Mouse (Mus musculus) heart, postnatal 0 days (tissue): ENCODE data around the gene Slc25a33. TPM values are rescaled to one million over a fixed set of nuclear protein-coding genes. Genes with fewer than 3 reads are reported as not detected.

Source experiments
- ATAC-seq: fragments of 200-750 bp; cut with Nextera tagmentation; 2 replicates; pipeline ENCODE4 v1.8.0; 2017; ENCODE audit warnings: low read depth, moderate number of reproducible peaks, moderate library complexity; ENCODE audit not compliant: insufficient read depth
- DNase-seq: peaks from one replicate; pipeline ENCODE4 v3.0.0-alpha.2; 2016; ENCODE audit warnings: low spot score
- H3K27ac ChIP-seq: fragments of 300-500 bp; sonication (generic); 2 replicates; pipeline ENCODE4 v1.5.1; 2014; ENCODE audit warnings: low read depth, mild to moderate bottlenecking
- H3K27me3 ChIP-seq: fragments of 300-500 bp; sonication (generic); 2 replicates; pipeline ENCODE4 v1.6.1; 2014; ENCODE audit warnings: low read length, mixed read lengths; ENCODE audit not compliant: control insufficient read depth, insufficient read depth
- H3K36me3 ChIP-seq: fragments of 300-500 bp; sonication (generic); replicated peaks from 2 replicates; pipeline ENCODE4 v1.6.1; 2014; ENCODE audit warnings: low read length, mixed read lengths; ENCODE audit not compliant: control insufficient read depth, insufficient read depth
- H3K4me1 ChIP-seq: fragments of 300-500 bp; sonication (generic); 2 replicates; pipeline ENCODE4 v1.6.1; 2014; ENCODE audit warnings: antibody characterized with exemption; ENCODE audit not compliant: control insufficient read depth, insufficient read depth
- H3K4me2 ChIP-seq: fragments of 300-500 bp; sonication (generic); 2 replicates; pipeline ENCODE4 v1.6.1; 2014; ENCODE audit warnings: low read depth, mild to moderate bottlenecking, low read length, moderate library complexity
- H3K4me3 ChIP-seq: fragments of 300-500 bp; sonication (generic); 2 replicates; pipeline ENCODE4 v1.5.1; 2014; ENCODE audit warnings: low read depth, low read length
- H3K9ac ChIP-seq: fragments of 300-500 bp; sonication (generic); replicated peaks from 2 replicates; pipeline ENCODE4 v1.6.1; 2014; ENCODE audit warnings: low read depth, low read length, mixed read lengths
- H3K9me3 ChIP-seq: fragments of 300-500 bp; sonication (generic); replicated peaks from 2 replicates; pipeline ENCODE4 v1.6.1; 2016; ENCODE audit warnings: low read length; ENCODE audit not compliant: control insufficient read depth
- CTCF ChIP-seq: IDR thresholded peaks from 2 replicates; pipeline ENCODE4 v1.5.1; 2016; ENCODE audit warnings: antibody characterized with exemption, control low read depth, low read depth
- EP300 ChIP-seq: IDR thresholded peaks from 2 replicates; pipeline ENCODE4 v1.6.1; 2016; ENCODE audit warnings: antibody characterized with exemption, low read depth
- WGBS: fragments of 180-500 bp; shearing (Covaris S2); extraction: QIAGEN DNeasy Blood & Tissue Kit; methylation state at CpG from one replicate; pipeline ENCODE4 v1.1.7; 2014; 5-methylcytosine and 5-hydroxymethylcytosine counted together
- polyA plus RNA-seq: library from polyadenylated mRNA; unstranded; fragments of >200 nt; fragmentation: Nextera tagmentation; extraction: Ambion mirVana; gene quantifications from 2 replicates; pipeline ENCODE4 v1.2.1, GENCODE M21; 2015
- total RNA-seq: library from RNA; depleted of rRNA; stranded (reverse); fragments of >200 nt; gene quantifications from 2 replicates; pipeline ENCODE4 v1.2.3, GENCODE M21; 2014; ENCODE audit warnings: low replicate concordance

Gene Slc25a33
- total and polyA plus RNA-seq, 2 experiments from 2014 or later = 3.0 to 15.1 TPM

DNA sequence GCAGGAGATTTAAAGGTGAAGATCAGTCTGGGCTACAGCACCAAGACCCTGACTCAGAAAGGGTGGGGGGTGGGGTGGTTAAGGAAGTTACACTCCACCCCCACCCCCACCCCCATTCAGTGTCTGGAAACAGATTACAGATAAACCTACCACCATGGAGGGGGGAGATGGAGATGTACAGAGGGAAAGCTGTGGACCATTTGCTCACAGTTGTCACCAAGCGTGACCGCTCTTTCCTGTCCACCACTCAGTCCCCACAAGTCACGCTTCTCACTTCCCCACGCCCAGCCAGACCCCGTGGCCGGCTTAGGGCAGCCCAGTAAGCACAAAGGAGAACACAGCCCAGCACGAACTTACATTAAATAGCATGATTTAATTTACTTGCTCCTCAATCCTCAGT lies 30.0 kb downstream of the Slc25a33 start:
- H3K27ac ChIP-seq = no peak overlapping the region

GRCm38 (mm10) chr4:149742011-149742530 lies 32.0 kb downstream of the Slc25a33 start:
- DNase-seq (no peak), ATAC-seq (no peak)
- WGBS = 92% methylated on average over 14 of the region's 14 CpGs
- Histone ChIP-seq H3K9ac (no peak overlapping the region), H3K36me3 (peaks cover 13% of the 10 kb centered on the region; the same call in 1 of the 2 replicates), H3K27me3 (no peaks in the 10 kb centered on the region), H3K27ac (no peak overlapping the region), H3K9me3 (no peaks in the 10 kb centered on the region), H3K4me2 (no peak overlapping the region), H3K4me3 (no peak overlapping the region), H3K4me1 (peaks cover 5% of the 10 kb centered on the region; the same call in 1 of the 2 replicates)
- TF ChIP-seq EP300 (no peak), CTCF (no peak)

More for the DNA sequence above, 30.0 kb downstream of the Slc25a33 start:
- no peaks in the 10 kb centered on the region for H3K9me3 ChIP-seq
- H3K4me2 ChIP-seq = no peak overlapping the region
- H3K4me3 ChIP-seq = no peak overlapping the region
- WGBS = 77% methylated on average over 7 of the region's 7 CpGs
- H3K4me1 ChIP-seq = no peaks in the 10 kb centered on the region
- H3K36me3 ChIP-seq = peaks cover 13% of the 10 kb centered on the region; the same call in 1 of the 2 replicates
- no peak for TF ChIP-seq EP300
- TF ChIP-seq CTCF = no peak
- ATAC-seq = no peak
- H3K9ac ChIP-seq = no peak overlapping the region
- no peak for DNase-seq
- no peaks in the 10 kb centered on the region for H3K27me3 ChIP-seq

- Histone ChIP-seq H3K4me3 (no peak overlapping the region), H3K27me3 (no peaks in the 10 kb centered on the region), H3K9ac (no peak overlapping the region), H3K36me3 (peaks cover 13% of the 10 kb centered on the region; the same call in 1 of the 2 replicates), H3K27ac (no peak overlapping the region), H3K4me1 (peaks cover 21% of the 10 kb centered on the region), H3K4me2 (no peak overlapping the region), H3K9me3 (no peaks in the 10 kb centered on the region)
- WGBS = 82% methylated on average over 7 of the region's 7 CpGs
- TF ChIP-seq EP300 (no peak), CTCF (no peak)
- DNase-seq (no peak), ATAC-seq (no peak)
Measured at GRCm38 (mm10) chr4:149740301-149740700, 33.8 kb downstream of the Slc25a33 start.

DNA sequence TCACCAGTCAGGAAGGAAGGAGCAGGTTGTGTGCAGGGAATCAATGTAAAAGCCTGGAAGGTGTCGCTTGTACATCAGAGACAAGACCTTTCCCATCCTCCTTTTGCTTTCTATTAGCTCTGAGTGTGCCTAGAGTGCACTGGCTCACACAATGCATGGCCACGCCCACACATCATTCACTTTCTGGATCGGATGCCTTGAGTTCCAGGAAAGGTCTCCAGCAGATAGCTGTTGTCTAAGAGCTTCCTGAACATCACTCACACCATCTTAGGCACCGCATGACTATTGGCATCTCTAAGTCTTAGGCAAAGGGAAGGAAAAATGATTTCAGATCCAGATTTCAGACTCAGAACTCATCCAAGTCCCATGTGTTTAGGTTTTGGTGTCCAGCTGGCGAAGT lies 34.6 kb downstream of the Slc25a33 start:
- no peaks in the 10 kb centered on the region for H3K9me3 ChIP-seq
- no peak overlapping the region for H3K27ac ChIP-seq
- H3K27me3 ChIP-seq = no peaks in the 10 kb centered on the region
- peaks cover 29% of the 10 kb centered on the region for H3K4me1 ChIP-seq
- peaks cover 13% of the 10 kb centered on the region; the same call in 1 of the 2 replicates for H3K36me3 ChIP-seq
- DNase-seq (no peak), ATAC-seq (no peak)
- no peak overlapping the region for H3K9ac ChIP-seq
- H3K4me3 ChIP-seq = no peak overlapping the region
- no peak overlapping the region for H3K4me2 ChIP-seq
- 66% methylated on average over 5 of the region's 5 CpGs for WGBS
- TF ChIP-seq CTCF = no peak
- TF ChIP-seq EP300 = no peak

DNA sequence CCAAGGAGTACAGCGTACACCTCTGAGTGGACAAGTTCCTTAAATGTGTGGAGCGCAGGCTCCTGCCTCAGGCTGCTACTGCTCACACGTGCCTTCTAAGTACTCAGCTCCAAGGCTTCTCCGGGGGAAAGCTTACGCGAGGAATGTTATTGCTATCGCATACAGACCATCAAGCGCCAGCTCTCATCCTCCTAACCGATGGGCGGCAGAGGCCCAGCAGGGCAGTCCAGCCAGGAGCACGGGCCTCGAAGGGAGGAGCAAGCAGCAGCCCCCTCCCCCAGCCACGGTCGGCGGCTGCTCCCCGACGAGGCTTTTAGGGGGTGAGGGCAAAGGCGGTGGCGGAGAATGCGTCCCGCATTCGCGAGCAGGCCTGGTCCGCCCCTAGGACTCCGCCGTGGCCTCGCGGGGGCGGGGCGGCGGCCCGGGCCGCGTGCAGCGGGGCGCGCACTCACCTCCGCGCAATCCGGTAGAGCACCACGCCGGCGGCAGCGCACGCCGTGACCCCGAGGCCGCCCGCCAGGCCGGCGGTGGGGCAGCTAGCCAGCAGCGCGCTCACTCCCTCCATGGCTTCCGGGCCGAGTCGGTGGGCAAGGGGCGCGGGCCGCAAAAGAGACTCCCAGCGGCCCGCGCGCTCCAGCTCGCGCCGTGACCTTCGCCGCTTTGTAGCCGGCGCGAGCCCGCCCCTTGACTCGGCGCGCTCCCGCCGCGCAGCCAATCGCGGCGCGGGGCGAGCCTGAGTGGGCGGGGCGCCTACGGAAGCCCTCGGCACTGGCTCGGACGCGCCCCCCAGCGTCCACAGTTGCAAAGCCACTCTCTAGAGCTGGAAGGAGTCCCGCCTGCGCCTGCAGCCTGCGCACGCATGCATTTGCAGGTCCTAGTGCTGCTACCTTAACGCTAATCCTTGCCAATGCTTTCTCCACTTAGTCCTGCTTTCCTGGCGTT lies 36.4 kb downstream of the Slc25a33 start, which contains the start of gene Tmem201:
Gene Tmem201 (minus strand): TSS at position 662 of the 942 bp plus-strand sequence.
- Histone ChIP-seq H3K27me3 (no peaks in the 10 kb centered on the region), H3K4me1 (peaks cover 44% of the 10 kb centered on the region), H3K9me3 (no peaks in the 10 kb centered on the region), H3K36me3 (no peaks in the 10 kb centered on the region), H3K27ac (peak within 1 kb of the TSS; percentile 88), H3K4me3 (peak within 1 kb of the TSS; percentile 90), H3K9ac (peak within 1 kb of the TSS; percentile 86), H3K4me2 (peak within 1 kb of the TSS; percentile 99)
- peak; percentile 91 for DNase-seq
- WGBS = under 1% methylated on average over 86 of the region's 97 CpGs
- TF ChIP-seq EP300 (no peak; the same call in 1 of the 2 replicates), CTCF (peak; percentile 83)
- peak; percentile 90 for ATAC-seq
